8 mouse cellular contexts compared by ENCODE assay signal in the genomic region with DNA sequence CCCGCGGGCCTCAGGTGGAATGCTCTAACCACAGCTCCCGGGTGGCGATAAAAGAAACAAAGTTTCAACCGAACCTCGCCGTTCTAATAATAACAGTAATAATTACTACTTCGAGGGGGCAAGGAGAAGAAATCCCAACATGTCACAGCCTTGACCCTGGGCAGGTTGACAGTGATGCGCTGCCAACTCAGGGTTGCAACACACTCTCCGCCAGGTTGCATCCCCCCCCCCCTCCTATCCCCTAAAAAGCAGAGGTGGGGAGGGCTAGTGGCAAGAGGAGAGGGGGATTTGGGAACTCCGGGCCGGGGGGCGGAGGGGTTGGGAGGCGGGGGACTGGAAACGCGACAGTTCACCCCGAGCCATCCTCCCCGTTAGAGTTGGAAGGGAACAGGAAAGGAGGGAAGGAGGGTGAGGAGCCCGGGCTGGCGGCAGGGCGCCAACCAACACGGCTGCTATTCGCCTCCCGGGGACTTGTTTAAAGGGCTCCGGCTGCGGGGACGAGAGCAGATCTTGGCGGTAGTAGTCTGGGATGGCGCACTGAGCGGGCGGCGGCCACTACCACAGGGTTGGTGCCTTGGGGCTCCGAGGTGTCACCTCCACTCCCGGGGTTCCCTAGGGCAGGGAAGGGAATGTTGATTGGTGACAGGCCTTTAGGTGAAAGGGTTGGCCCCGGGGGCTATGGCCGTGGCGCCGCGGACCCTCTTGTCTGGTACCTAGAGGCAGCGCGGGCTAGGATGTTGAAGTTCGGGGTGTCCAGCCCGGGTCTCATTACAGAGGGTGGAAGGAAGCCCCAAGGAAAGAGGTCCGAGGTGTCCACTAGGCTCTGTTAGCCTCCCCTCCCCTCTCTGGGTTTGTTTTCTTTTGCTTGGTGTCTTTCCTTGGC. TPM values are rescaled to one million over a fixed set of nuclear protein-coding genes. Genes with fewer than 3 reads are reported as not detected.
A peak's percentile ranks its signal among the peaks of the same experiment; 100 is the strongest.
DNase-seq lines count a peak whose midpoint lies in the region; ATAC-seq and TF ChIP-seq lines count a peak whose summit lies in the region.

No protein-coding gene starts in this region.

- peaks cover 12% of the 10 kb centered on the region; the same call in 1 of the 2 replicates for H3K4me1 ChIP-seq in embryonic facial prominence, embryonic 12.5 days
- H3K4me1 ChIP-seq in heart, embryonic 12.5 days (replicated peaks) = peaks cover 9% of the 10 kb centered on the region
- peaks cover 16% of the 10 kb centered on the region; the same call in 1 of the 2 replicates for H3K4me1 ChIP-seq in kidney, postnatal 0 days (replicated peaks; ENCODE audit: insufficient read depth, low read length)
- peaks cover 27% of the 10 kb centered on the region for H3K4me1 ChIP-seq in liver, embryonic 12.5 days
- peaks cover 25% of the 10 kb centered on the region for H3K4me1 ChIP-seq in neural tube, embryonic 12.5 days
- H3K4me1 ChIP-seq in stomach, postnatal 0 days (replicated peaks; ENCODE audit: control insufficient read depth, insufficient read depth) = no peaks in the 10 kb centered on the region

- H3K4me3 ChIP-seq in embryonic facial prominence, embryonic 12.5 days = peak overlapping the region; percentile 64
- peak overlapping the region; percentile 86 for H3K4me3 ChIP-seq in heart, embryonic 12.5 days
- peak overlapping the region; percentile 82 for H3K4me3 ChIP-seq in kidney, postnatal 0 days (replicated peaks; ENCODE audit: low read depth, low read length)
- H3K4me3 ChIP-seq in liver, embryonic 12.5 days = peak overlapping the region; percentile 69
- H3K4me3 ChIP-seq in neural tube, embryonic 12.5 days = peak overlapping the region; percentile 48
- peak overlapping the region; percentile 81 for H3K4me3 ChIP-seq in stomach, postnatal 0 days (ENCODE audit: low read depth, low read length)

- TF ChIP-seq CTCF in kidney, postnatal 0 days (IDR thresholded peaks at IDR 0.05; ENCODE audit: low read depth) = no peak
- TF ChIP-seq CTCF in stomach, postnatal 0 days (IDR thresholded peaks at IDR 0.05; ENCODE audit: low read depth) = no peak

- H3K27me3 ChIP-seq in embryonic facial prominence, embryonic 12.5 days = 0 out of 2 replicates have a peak, but pooled peaks cover 3% of the 10 kb centered on the region
- peaks cover 3% of the 10 kb centered on the region; the same call in 1 of the 2 replicates for H3K27me3 ChIP-seq in heart, embryonic 12.5 days (replicated peaks)
- no peaks in the 10 kb centered on the region for H3K27me3 ChIP-seq in kidney, postnatal 0 days (ENCODE audit: insufficient read depth, low read length)
- peaks cover 76% of the 10 kb centered on the region for H3K27me3 ChIP-seq in liver, embryonic 12.5 days (replicated peaks)
- H3K27me3 ChIP-seq in neural tube, embryonic 12.5 days (replicated peaks) = peaks cover 42% of the 10 kb centered on the region
- no peaks in the 10 kb centered on the region for H3K27me3 ChIP-seq in stomach, postnatal 0 days (ENCODE audit: control insufficient read depth, insufficient read depth, low read length)

- peak; percentile 68 for DNase-seq in layer of hippocampus, adult 11-12 months (ENCODE audit: low spot score)
- DNase-seq in layer of hippocampus, adult 9-10 months (ENCODE audit: low spot score) = no peak
- DNase-seq in kidney, postnatal 0 days (ENCODE audit: low spot score) = peak; percentile 58
- DNase-seq in stomach, postnatal 0 days (ENCODE audit: low spot score) = peak; percentile 66

- H3K9me3 ChIP-seq in embryonic facial prominence, embryonic 12.5 days = no peaks in the 10 kb centered on the region
- no peaks in the 10 kb centered on the region for H3K9me3 ChIP-seq in heart, embryonic 12.5 days (replicated peaks)
- no peaks in the 10 kb centered on the region for H3K9me3 ChIP-seq in kidney, postnatal 0 days (replicated peaks; ENCODE audit: low read length)
- no peaks in the 10 kb centered on the region for H3K9me3 ChIP-seq in liver, embryonic 12.5 days (replicated peaks)
- no peaks in the 10 kb centered on the region for H3K9me3 ChIP-seq in neural tube, embryonic 12.5 days
- no peaks in the 10 kb centered on the region for H3K9me3 ChIP-seq in stomach, postnatal 0 days (ENCODE audit: control insufficient read depth, low read length)

- ATAC-seq in embryonic facial prominence, embryonic 12.5 days (ENCODE audit: insufficient number of reproducible peaks, insufficient read depth, low FRiP score, low TSS enrichment) = no peak
- ATAC-seq in heart, embryonic 12.5 days (ENCODE audit: insufficient number of reproducible peaks, low FRiP score) = peak; percentile 28; the same call in 1 of the 2 replicates
- ATAC-seq in kidney, postnatal 0 days (replicated peaks; ENCODE audit: low FRiP score, low read depth) = no peak
- ATAC-seq in liver, embryonic 12.5 days = no peak
- ATAC-seq in neural tube, embryonic 12.5 days (ENCODE audit: low FRiP score, low read depth) = no peak
- peak; percentile 13 for ATAC-seq in stomach, postnatal 0 days (ENCODE audit: low FRiP score, low TSS enrichment)

- peak overlapping the region; percentile 94 for H3K27ac ChIP-seq in embryonic facial prominence, embryonic 12.5 days
- peak overlapping the region; percentile 95 for H3K27ac ChIP-seq in heart, embryonic 12.5 days (ENCODE audit: poor library complexity, severe bottlenecking)
- peak overlapping the region; percentile 69 for H3K27ac ChIP-seq in kidney, postnatal 0 days
- H3K27ac ChIP-seq in liver, embryonic 12.5 days = no peak overlapping the region
- H3K27ac ChIP-seq in neural tube, embryonic 12.5 days = no peak overlapping the region; the same call in 1 of the 2 replicates
- peak overlapping the region; percentile 90 for H3K27ac ChIP-seq in stomach, postnatal 0 days (replicated peaks)

- peak overlapping the region; percentile 62 for H3K9ac ChIP-seq in embryonic facial prominence, embryonic 12.5 days
- H3K9ac ChIP-seq in heart, embryonic 12.5 days = peak overlapping the region; percentile 80
- H3K9ac ChIP-seq in kidney, postnatal 0 days (ENCODE audit: low read depth, low read length) = peak overlapping the region; percentile 74
- H3K9ac ChIP-seq in liver, embryonic 12.5 days = peak overlapping the region; percentile 68
- peak overlapping the region; percentile 47 for H3K9ac ChIP-seq in neural tube, embryonic 12.5 days
- H3K9ac ChIP-seq in stomach, postnatal 0 days (ENCODE audit: low read length) = peak overlapping the region; percentile 81

- TF ChIP-seq EP300 in stomach, postnatal 0 days (optimal IDR thresholded peaks at IDR 0.05) = no peak

- no peaks in the 10 kb centered on the region for H3K36me3 ChIP-seq in embryonic facial prominence, embryonic 12.5 days
- H3K36me3 ChIP-seq in heart, embryonic 12.5 days = no peaks in the 10 kb centered on the region
- no peaks in the 10 kb centered on the region for H3K36me3 ChIP-seq in kidney, postnatal 0 days (ENCODE audit: insufficient read depth, low read length)
- H3K36me3 ChIP-seq in liver, embryonic 12.5 days = no peaks in the 10 kb centered on the region
- no peaks in the 10 kb centered on the region for H3K36me3 ChIP-seq in neural tube, embryonic 12.5 days
- H3K36me3 ChIP-seq in stomach, postnatal 0 days (ENCODE audit: control insufficient read depth, insufficient read depth, low read length) = no peaks in the 10 kb centered on the region

- H3K4me2 ChIP-seq in embryonic facial prominence, embryonic 12.5 days (replicated peaks) = peak overlapping the region; percentile 99
- H3K4me2 ChIP-seq in heart, embryonic 12.5 days = peak overlapping the region; percentile 97
- peak overlapping the region; percentile 89 for H3K4me2 ChIP-seq in kidney, postnatal 0 days (ENCODE audit: low read length)
- peak overlapping the region; percentile 93 for H3K4me2 ChIP-seq in liver, embryonic 12.5 days
- H3K4me2 ChIP-seq in neural tube, embryonic 12.5 days (replicated peaks) = peak overlapping the region; percentile 88
- peak overlapping the region; percentile 95 for H3K4me2 ChIP-seq in stomach, postnatal 0 days (replicated peaks; ENCODE audit: low read depth)

- under 1% methylated on average over 44 of the region's 44 CpGs for WGBS in embryonic facial prominence, embryonic 12.5 days
- WGBS in heart, embryonic 12.5 days = under 1% methylated on average over 44 of the region's 44 CpGs
- WGBS in kidney, postnatal 0 days = under 1% methylated on average over 44 of the region's 44 CpGs
- WGBS in liver, embryonic 12.5 days (ENCODE audit: insufficient replicate concordance) = under 1% methylated on average over 44 of the region's 44 CpGs
- WGBS in neural tube, embryonic 12.5 days = under 1% methylated on average over 44 of the region's 44 CpGs
- WGBS in stomach, postnatal 0 days = under 1% methylated on average over 42 of the region's 44 CpGs

RNA-seq across cellular contexts. Expression of gene Smarca2, which starts 0.8 kb away (rescaled TPM):
- 75.4 and 80.7 TPM in 2 replicates for polyA plus RNA-seq in embryonic facial prominence, embryonic 12.5 days (2016; fragmentation: Nextera tagmentation; extraction: Ambion mirVana)
- polyA plus RNA-seq in heart, embryonic 12.5 days (2016; fragmentation: Nextera tagmentation; extraction: Ambion mirVana) = 31.0 and 34.1 TPM in 2 replicates
- 36.1 and 41.4 TPM in 2 replicates for polyA plus RNA-seq in kidney, postnatal 0 days (2015; fragmentation: Nextera tagmentation; extraction: Ambion mirVana)
- 7.5 and 8.1 TPM in 2 replicates for polyA plus RNA-seq in liver, embryonic 12.5 days (2016; fragmentation: Nextera tagmentation; extraction: Ambion mirVana)
- 40.7 and 41.0 TPM in 2 replicates for polyA plus RNA-seq in neural tube, embryonic 12.5 days (2016; fragmentation: Nextera tagmentation; extraction: Ambion mirVana)
- 21.3 and 23.9 TPM in 2 replicates for polyA plus RNA-seq in stomach, postnatal 0 days (2015; fragmentation: Nextera tagmentation; extraction: Ambion mirVana)

Comparison
In these comparisons a context has a peak if more than half of its experiments do, and no peak if none do; other contexts are left out.
1. ATAC-seq: peak in heart, embryonic 12.5 days (single experiment) and stomach, postnatal 0 days (single experiment); none in embryonic facial prominence, embryonic 12.5 days (single experiment), kidney, postnatal 0 days (single experiment), liver, embryonic 12.5 days (single experiment) and neural tube, embryonic 12.5 days (single experiment).
2. H3K27ac ChIP-seq: peak in embryonic facial prominence, embryonic 12.5 days (single experiment), heart, embryonic 12.5 days (single experiment), kidney, postnatal 0 days (single experiment) and stomach, postnatal 0 days (single experiment); none in liver, embryonic 12.5 days (single experiment) and neural tube, embryonic 12.5 days (single experiment).
3. Peak in every context shown above with its lines, with median percentiles within 50 percentile points of each other: H3K4me2 ChIP-seq, H3K4me3 ChIP-seq and H3K9ac ChIP-seq.